Mouse (Mus musculus) small intestine, adult 2 months (tissue): Measurements from ENCODE around the gene Trpm7. TPM values are rescaled to one million over a fixed set of nuclear protein-coding genes. Genes with fewer than 3 reads are reported as not detected.

Source experiments
- H3K27ac ChIP-seq: fragments of 200-500 bp; 2 replicates; pipeline ENCODE4 v1.5.1; 2012; ENCODE audit warnings: low read depth, low read length, control low read depth, inconsistent platforms; ENCODE audit not compliant: insufficient read depth
- H3K27me3 ChIP-seq: fragments of 200-500 bp; 2 replicates; pipeline ENCODE4 v1.6.1; 2012; ENCODE audit warnings: mild to moderate bottlenecking, moderate library complexity, low read length, inconsistent platforms; ENCODE audit not compliant: control insufficient read depth, insufficient read depth
- H3K36me3 ChIP-seq: fragments of 200-500 bp; 2 replicates; pipeline ENCODE4 v1.6.1; 2012; ENCODE audit warnings: mild to moderate bottlenecking, low read length, control low read depth, inconsistent platforms; ENCODE audit not compliant: control insufficient read depth, insufficient read depth
- H3K4me1 ChIP-seq: fragments of 200-500 bp; 2 replicates; pipeline ENCODE4 v1.6.1; 2012; ENCODE audit warnings: low read length, inconsistent platforms, mixed read lengths; ENCODE audit not compliant: control insufficient read depth, insufficient read depth, insufficient read length
- H3K4me3 ChIP-seq: fragments of 200-500 bp; 2 replicates; pipeline ENCODE4 v1.5.1; 2012; ENCODE audit warnings: low read depth, mild to moderate bottlenecking, control low read depth, inconsistent platforms, low read length, moderate library complexity
- CTCF ChIP-seq: fragments of 200-500 bp; IDR thresholded peaks from 2 replicates; pipeline ENCODE4 v1.5.1; 2012; ENCODE audit warnings: low read depth, mild to moderate bottlenecking, control low read depth, inconsistent platforms, low read length, moderate library complexity, mixed read lengths; ENCODE audit not compliant: insufficient replicate concordance, insufficient read length; ENCODE audit errors: extremely low read depth
- POLR2A ChIP-seq: fragments of 200-500 bp; IDR thresholded peaks from 2 replicates; pipeline ENCODE4 v1.6.1; 2012; ENCODE audit warnings: low read depth, mild to moderate bottlenecking, control low read depth, inconsistent platforms, low read length, moderate library complexity
- WGBS: fragments of 180-500 bp; shearing (Covaris S2); methylation state at CpG from one replicate; pipeline ENCODE4 v1.1.7; 2018; 5-methylcytosine and 5-hydroxymethylcytosine counted together
- polyA plus RNA-seq: library from polyadenylated mRNA; depleted of rRNA; stranded (reverse); fragments of >200 nt; gene quantifications from 2 replicates; pipeline ENCODE4 v1.2.3, GENCODE M21; 2012

Trpm7 gene
- polyA plus RNA-seq, 1 experiment, result 1.3 TPM

- H3K27ac ChIP-seq, result no peak overlapping the region
- no peaks in the 10 kb centered on the region for H3K27me3 ChIP-seq
- no peaks in the 10 kb centered on the region for H3K4me1 ChIP-seq
- TF ChIP-seq POLR2A (no peak), CTCF (no peak)
- H3K4me3 ChIP-seq, result no peak overlapping the region
- WGBS, result 89% methylated on average over 5 of the region's 5 CpGs
- no peaks in the 10 kb centered on the region for H3K36me3 ChIP-seq
These were observed 103.8 kb downstream of the Trpm7 start for GRCm38 (mm10) chr2:126772217-126772616.

GRCm38 (mm10) chr2:126769431-126770181 is 106.4 kb downstream of the Trpm7 start:
- 69% methylated on average over 19 of the region's 19 CpGs for WGBS
- TF ChIP-seq POLR2A (no peak), CTCF (no peak)

GRCm38 (mm10) chr2:126768194-126768593 is 107.8 kb downstream of the Trpm7 start:
- TF ChIP-seq CTCF (no peak), POLR2A (no peak)
- Histone ChIP-seq H3K27me3 (no peaks in the 10 kb centered on the region), H3K4me3 (no peak overlapping the region), H3K4me1 (no peaks in the 10 kb centered on the region), H3K36me3 (peaks cover 2% of the 10 kb centered on the region; the same call in 1 of the 2 replicates), H3K27ac (no peak overlapping the region)
- 70% methylated on average over 4 of the region's 4 CpGs for WGBS

More at GRCm38 (mm10) chr2:126769431-126770181, 106.4 kb downstream of the Trpm7 start:
- Histone ChIP-seq H3K4me3 (no peak overlapping the region), H3K4me1 (no peaks in the 10 kb centered on the region), H3K27ac (no peak overlapping the region), H3K27me3 (no peaks in the 10 kb centered on the region), H3K36me3 (no peaks in the 10 kb centered on the region)

GRCm38 (mm10) chr2:126767599-126767998 is 108.4 kb downstream of the Trpm7 start:
- no peak for TF ChIP-seq POLR2A
- TF ChIP-seq CTCF, result no peak
- WGBS, result 95% methylated on average over 3 of the region's 3 CpGs
- H3K27me3 ChIP-seq, result no peaks in the 10 kb centered on the region
- H3K4me3 ChIP-seq, result no peak overlapping the region
- no peaks in the 10 kb centered on the region for H3K4me1 ChIP-seq
- H3K27ac ChIP-seq, result no peak overlapping the region
- peaks cover 2% of the 10 kb centered on the region; the same call in 1 of the 2 replicates for H3K36me3 ChIP-seq

GRCm38 (mm10) chr2:126765867-126766582 is 110.0 kb downstream of the Trpm7 start:
- H3K27ac ChIP-seq, result no peak overlapping the region
- H3K4me3 ChIP-seq, result no peak overlapping the region
- no peaks in the 10 kb centered on the region for H3K27me3 ChIP-seq
- TF ChIP-seq CTCF (no peak), POLR2A (no peak)
- peaks cover 8% of the 10 kb centered on the region for H3K36me3 ChIP-seq
- 44% methylated on average over 11 of the region's 11 CpGs for WGBS
- H3K4me1 ChIP-seq, result no peaks in the 10 kb centered on the region

GRCm38 (mm10) chr2:126759351-126759750 is 116.7 kb downstream of the Trpm7 start:
- TF ChIP-seq CTCF (no peak), POLR2A (no peak)
- Histone ChIP-seq H3K4me3 (no peak overlapping the region), H3K36me3 (peaks cover 56% of the 10 kb centered on the region), H3K27me3 (no peaks in the 10 kb centered on the region), H3K27ac (no peak overlapping the region), H3K4me1 (no peaks in the 10 kb centered on the region)
- WGBS, result 91% methylated on average over 7 of the region's 7 CpGs

GRCm38 (mm10) chr2:126755664-126756063 is 120.4 kb downstream of the Trpm7 start:
- no peak for TF ChIP-seq CTCF
- TF ChIP-seq POLR2A, result no peak
- no peak overlapping the region for H3K4me3 ChIP-seq
- no peaks in the 10 kb centered on the region for H3K4me1 ChIP-seq
- peaks cover 70% of the 10 kb centered on the region for H3K36me3 ChIP-seq
- H3K27me3 ChIP-seq, result no peaks in the 10 kb centered on the region
- H3K27ac ChIP-seq, result no peak overlapping the region
- 93% methylated on average over 6 of the region's 6 CpGs for WGBS
